Comparison of ENCODE assay signal across 7 mouse cellular contexts in the genomic region with DNA sequence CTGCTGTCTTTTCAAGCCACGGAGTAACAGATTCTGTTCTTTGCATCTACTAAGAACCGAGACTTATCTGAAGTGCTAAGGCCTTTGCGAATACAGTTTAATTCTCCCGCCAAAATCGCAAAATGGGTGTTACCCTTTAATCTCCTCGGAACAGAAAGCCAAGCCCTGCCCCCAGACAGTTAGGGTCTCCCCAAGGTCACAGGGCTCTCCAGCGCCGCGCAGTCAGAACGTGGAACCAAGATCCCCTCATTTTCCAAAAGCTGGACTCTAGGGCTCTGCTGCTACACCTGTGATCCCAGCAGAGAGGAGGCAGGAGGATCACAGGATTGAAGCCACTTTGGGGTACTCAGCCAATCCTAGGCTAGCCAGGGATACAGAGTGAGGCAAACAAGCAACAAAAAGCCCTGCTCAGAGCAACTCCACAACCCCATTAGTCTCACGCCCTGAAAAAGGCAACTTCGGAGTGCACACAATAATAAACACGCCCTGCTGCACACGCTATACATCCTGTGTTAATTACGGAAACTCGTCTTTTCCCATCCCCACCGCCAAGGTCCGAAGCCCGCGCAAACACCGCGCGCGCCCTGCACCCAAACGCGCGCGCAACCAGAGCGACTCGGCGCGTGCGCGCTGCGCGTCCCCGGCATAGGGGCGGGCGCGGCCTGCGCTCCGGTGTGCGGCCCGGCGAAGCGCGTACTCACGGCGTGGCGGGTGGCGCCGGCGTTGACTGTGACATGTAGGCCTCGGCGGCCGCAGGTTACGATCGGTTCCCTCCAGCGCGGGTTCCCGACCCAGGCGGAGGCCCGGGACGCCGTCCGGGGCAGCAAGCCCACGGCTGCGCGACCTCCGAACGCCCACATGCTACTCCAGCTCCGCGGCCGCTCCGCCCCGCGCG. TPM values are rescaled to one million over a fixed set of nuclear protein-coding genes. Genes with fewer than 3 reads are reported as not detected.
DNase-seq lines count a peak whose midpoint lies in the region; ATAC-seq lines count a peak whose summit lies in the region.

No protein-coding gene starts in this region.

- peak; percentile 56 for ATAC-seq in intestine, embryonic 14.5 days (replicated peaks; ENCODE audit: low FRiP score, low TSS enrichment, low read depth)

- H3K36me3 ChIP-seq in intestine, embryonic 14.5 days (ENCODE audit: control insufficient read depth, insufficient read depth, low read length): no peaks in the 10 kb centered on the region; the same call in 1 of the 2 replicates

- H3K27ac ChIP-seq in intestine, embryonic 14.5 days (ENCODE audit: low read depth): peak overlapping the region; percentile 79

- intact Hi-C loops in gastrocnemius, postnatal 14 days (cut with DNase I; ENCODE audit: low total_unique reads): loop anchor here (5.0 kb wide), 1 partner anchor 123 kb away; no protein-coding TSS in a partner anchor
- intact Hi-C loops in left cerebral cortex, postnatal 25 days (cut with DNase I): loop anchor here (5.0 kb wide), 2 partner anchors 592 to 607 kb away; no protein-coding TSS in a partner anchor

- WGBS in intestine, embryonic 14.5 days: under 1% methylated on average over 58 of the region's 78 CpGs

- no peaks in the 10 kb centered on the region for H3K27me3 ChIP-seq in intestine, embryonic 14.5 days (replicated peaks; ENCODE audit: control insufficient read depth, insufficient read depth, low read length)

- peak; percentile 86 to 95 for DNase-seq in adrenal gland, adult (ENCODE audit: inconsistent age in 2 of 2, low spot score in 1 of 2)
- DNase-seq in embryo, embryonic 10 days (ENCODE audit: low spot score): peak; percentile 92
- peak; percentile 78 for DNase-seq in gastrocnemius, postnatal 14 days
- peak; percentile 91 for DNase-seq in intestine, embryonic 14.5 days (ENCODE audit: low spot score)
- peak; percentile 69 to 84 for DNase-seq in left cerebral cortex, postnatal 25 days (ENCODE audit: low spot score in 2 of 2)
- peak; percentile 88 for DNase-seq in mesoderm, embryonic 11.5 days (ENCODE audit: low read depth, low spot score)
- peak; percentile 81 for DNase-seq in right cerebral cortex, postnatal 25 days

- peaks cover 5% of the 10 kb centered on the region for H3K4me1 ChIP-seq in intestine, embryonic 14.5 days (replicated peaks; ENCODE audit: control insufficient read depth, insufficient read depth, low read length)

- peak overlapping the region; percentile 69 for H3K4me3 ChIP-seq in intestine, embryonic 14.5 days (ENCODE audit: low read depth, low read length)

- H3K4me2 ChIP-seq in intestine, embryonic 14.5 days (ENCODE audit: low read length): peak overlapping the region; percentile 84

- H3K9me3 ChIP-seq in intestine, embryonic 14.5 days (ENCODE audit: control insufficient read depth, low read length): no peaks in the 10 kb centered on the region

- peak overlapping the region; percentile 70 for H3K9ac ChIP-seq in intestine, embryonic 14.5 days (ENCODE audit: low read length)

RNA-seq across cellular contexts. Expression of a gene that starts 0.5 kb away (rescaled TPM):
- 10 to 100 TPM; 19.8 to 20.8 TPM for total RNA-seq in gastrocnemius, postnatal 14 days (2021)
- 46.5 and 51.9 TPM in 2 replicates for polyA plus RNA-seq in intestine, embryonic 14.5 days (2014; fragmentation: Nextera tagmentation; extraction: Ambion mirVana)
- total RNA-seq in left cerebral cortex, postnatal 25 days (2021): 1 to 10 TPM; 6.9 to 7.4 TPM

RNA-seq across cellular contexts. Expression of a gene that starts 55.1 kb away (rescaled TPM):
- 1 to 10 TPM; 7.0 to 8.8 TPM for total RNA-seq in gastrocnemius, postnatal 14 days (2021)
- 38.0 and 41.9 TPM in 2 replicates for polyA plus RNA-seq in intestine, embryonic 14.5 days (2014; fragmentation: Nextera tagmentation; extraction: Ambion mirVana)
- 10 to 100 TPM; 16.6 to 18.5 TPM for total RNA-seq in left cerebral cortex, postnatal 25 days (2021)

Comparison
In these comparisons a context has a peak if more than half of its experiments do, and no peak if none do; other contexts are left out.
1. Peak in every context shown above with its lines: DNase-seq, ATAC-seq, H3K4me3 ChIP-seq and H3K27ac ChIP-seq.